Mouse (Mus musculus): ENCODE measurements at regions not wholly inside any gene's neighbourhood (a gene's known extent, or its start where the extent isn't known, plus 50 kb on each side); places are given as distances from the start of the nearest gene placed in this dataset.
"Not testable (repeated sequence)": the region's sequence is repeated elsewhere in the genome, so short reads cannot be mapped to it uniquely, and the experiment has no call there.

GRCm38 (mm10) chr10:19494461-19495105 lies 97.2 kb upstream of the Ifngr1 start:
- no peak for DNase-seq

GRCm38 (mm10) chr10:19498112-19498511 lies 93.6 kb upstream of the Ifngr1 start:
- no peak for DNase-seq

- DNase-seq: no peak
These were observed 88.9 kb upstream of the Ifngr1 start for GRCm38 (mm10) chr10:19502874-19503273.

GRCm38 (mm10) chr10:19503846-19504765 lies 87.6 kb upstream of the Ifngr1 start:
- no peak for DNase-seq

- DNase-seq: no peak
These were observed 86.6 kb upstream of the Ifngr1 start for GRCm38 (mm10) chr10:19505174-19505573.

GRCm38 (mm10) chr10:19505979-19506378 lies 85.8 kb upstream of the Ifngr1 start:
- DNase-seq: no peak

GRCm38 (mm10) chr10:19506434-19506833 lies 85.3 kb upstream of the Ifngr1 start:
- DNase-seq: no peak

- no peak for DNase-seq
These were observed 83.5 kb upstream of the Ifngr1 start for GRCm38 (mm10) chr10:19508221-19508745.

GRCm38 (mm10) chr10:19510047-19510446 lies 81.7 kb upstream of the Ifngr1 start:
- no peak for DNase-seq

- not testable (repeated sequence) for DNase-seq
These were observed 77.4 kb upstream of the Ifngr1 start for GRCm38 (mm10) chr10:19514366-19514765.

GRCm38 (mm10) chr10:19514837-19515236 lies 76.9 kb upstream of the Ifngr1 start:
- no peak for DNase-seq

- no peak for DNase-seq
These were observed 75.7 kb upstream of the Ifngr1 start for GRCm38 (mm10) chr10:19516011-19516410.

- DNase-seq: no peak
These were observed 74.7 kb upstream of the Ifngr1 start for GRCm38 (mm10) chr10:19517093-19517492.

GRCm38 (mm10) chr10:19518763-19519162 lies 73.0 kb upstream of the Ifngr1 start:
- DNase-seq: no peak

- no peak for DNase-seq
These were observed 69.6 kb upstream of the Ifngr1 start for GRCm38 (mm10) chr10:19522198-19522597.

- DNase-seq: no peak
These were observed 65.8 kb upstream of the Ifngr1 start for GRCm38 (mm10) chr10:19525939-19526338.

GRCm38 (mm10) chr10:19526353-19526752 lies 65.4 kb upstream of the Ifngr1 start:
- DNase-seq: peak; percentile 14 to 20

- no peak for DNase-seq
These were observed 62.1 kb upstream of the Ifngr1 start for GRCm38 (mm10) chr10:19529655-19530054.

GRCm38 (mm10) chr10:19530056-19530455 lies 61.7 kb upstream of the Ifngr1 start:
- DNase-seq: no peak

- peak; percentile 13 to 29 for DNase-seq
These were observed 60.3 kb upstream of the Ifngr1 start for GRCm38 (mm10) chr10:19531452-19531851.

- DNase-seq: no peak
These were observed 59.0 kb upstream of the Ifngr1 start for GRCm38 (mm10) chr10:19532790-19533189.

GRCm38 (mm10) chr10:19533846-19534245 lies 57.9 kb upstream of the Ifngr1 start:
- no peak for DNase-seq
